Mouse (Mus musculus) Patski (cell line): ENCODE data around the gene Hist1h4j. TPM values are rescaled to one million over a fixed set of nuclear protein-coding genes. Genes with fewer than 3 reads are reported as not detected.
A peak's percentile ranks its signal among the peaks of the same experiment; 100 is the strongest.
"Not testable (repeated sequence)": the region's sequence is repeated elsewhere in the genome, so short reads cannot be mapped to it uniquely, and the experiment has no call there.

Experiments
- ATAC-seq: fragments of 100-300 bp; one replicate; pipeline ENCODE4 v1.8.0; 2021
- CTCF ChIA-PET: fragments of 350-600 bp; sonication (Branson Sonifier 250); formaldehyde crosslinking; loops from one replicate; lab custom pipeline; 2022; ENCODE audit warnings: inconsistent platforms; lab: Charles Lee
- POLR2A ChIA-PET: fragments of 350-600 bp; sonication (Branson Sonifier 250); formaldehyde crosslinking; loops from one replicate; lab custom pipeline; 2022; ENCODE audit warnings: antibody characterized with exemption, inconsistent platforms; lab: Charles Lee
- DNase-seq: peaks from one replicate; pipeline ENCODE4 v3.0.0-alpha.2; 2011; ENCODE audit warnings: low read depth, low spot score
- H3K27me3 ChIP-seq: fragments of 371-371 bp; one replicate; pipeline ENCODE4 v1.5.1; 2021
- CTCF ChIP-seq: fragments of 100-300 bp; IDR thresholded peaks from one replicate; pipeline ENCODE4 v1.5.1; 2021
- in situ Hi-C: fragments of 300-500 bp; cut with MboI; formaldehyde crosslinking; loops from 3 replicates; pipeline ENCODE4 v1.11.1; 2018; ENCODE audit warnings: low pct_unique_long_range_greater_than_20kb, mixed read lengths
- polyA plus RNA-seq: library from polyadenylated mRNA; unstranded; gene quantifications from one replicate; pipeline ENCODE4 v1.2.3, GENCODE M21; 2021

Gene Hist1h4j
- polyA plus RNA-seq, 1 experiment from 2014 or later, result 1.2 TPM

DNA sequence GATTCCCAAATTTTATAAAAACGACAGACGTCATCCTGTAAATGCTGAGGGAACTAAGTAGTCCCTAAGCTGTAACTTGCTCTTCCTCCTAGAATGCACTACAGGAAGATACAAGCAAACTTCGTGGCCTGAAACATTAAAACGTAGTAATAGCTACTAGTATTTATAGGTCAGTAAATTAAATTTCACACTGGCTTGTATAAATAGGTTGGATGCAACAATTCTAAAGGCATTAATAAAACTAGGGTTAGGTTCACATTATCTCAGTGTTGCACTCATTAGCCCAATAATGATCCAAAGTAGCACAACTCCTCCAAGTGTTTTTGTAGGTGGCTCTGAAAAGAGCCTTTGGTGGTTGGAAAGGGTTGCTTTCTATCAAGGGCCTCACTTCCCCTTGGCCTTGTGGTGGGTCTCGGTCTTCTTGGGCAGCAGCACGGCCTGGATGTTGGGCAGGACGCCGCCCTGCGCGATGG, 18.2 kb downstream of the Hist1h4j start:
- DNase-seq (no peak), ATAC-seq (no peak)
- ChIA-PET POLR2A (interaction anchor here (0.6 to 2.2 kb wide), 3 partner anchors 18 to 31 kb away, joined by 4 to 8 read pairs (median 4); partner anchors contain the start of gene Hist1h1b), CTCF (interaction anchor here (1.5 kb wide), 1 partner anchor 33 kb away, joined by 5 read pairs; no protein-coding TSS in a partner anchor)
- no peak for TF ChIP-seq CTCF
- in situ Hi-C loops, result no loop called here
- H3K27me3 ChIP-seq, result no peaks in the 10 kb centered on the region

DNA sequence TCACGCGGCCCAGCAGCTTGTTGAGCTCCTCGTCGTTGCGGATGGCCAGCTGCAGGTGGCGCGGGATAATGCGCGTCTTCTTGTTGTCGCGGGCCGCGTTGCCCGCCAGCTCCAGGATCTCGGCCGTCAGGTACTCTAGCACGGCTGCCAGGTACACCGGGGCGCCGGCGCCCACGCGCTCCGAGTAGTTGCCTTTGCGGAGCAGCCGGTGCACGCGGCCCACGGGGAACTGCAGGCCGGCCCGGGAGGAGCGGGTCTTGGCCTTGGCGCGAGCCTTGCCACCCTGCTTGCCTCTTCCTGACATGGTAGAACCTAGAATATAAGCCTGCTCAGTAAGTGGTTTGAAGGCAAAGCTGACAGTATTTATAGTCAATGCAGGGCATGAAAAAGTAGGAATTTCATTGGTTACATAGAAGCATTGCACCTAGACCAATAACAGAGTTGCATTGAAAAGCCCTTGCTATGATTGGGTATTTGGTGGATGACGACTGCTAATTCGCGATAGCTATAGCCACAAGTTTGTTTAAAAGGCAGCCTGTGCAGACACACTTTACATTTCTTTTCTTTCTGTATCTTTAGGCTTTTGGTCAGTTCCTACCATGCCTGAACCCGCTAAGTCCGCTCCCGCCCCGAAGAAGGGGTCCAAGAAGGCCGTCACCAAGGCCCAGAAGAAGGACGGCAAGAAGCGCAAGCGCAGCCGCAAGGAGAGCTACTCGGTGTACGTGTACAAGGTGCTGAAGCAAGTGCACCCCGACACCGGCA, 18.8 kb downstream of the Hist1h4j start, which contains the start of the genes Hist1h2ak and Hist1h2bn:
Hist1h2ak (minus strand) TSS at position 304 of the 762 bp plus-strand sequence.
Hist1h2bn (plus strand) TSS at position 600 of the 762 bp plus-strand sequence.
- DNase-seq (peak; percentile 87), ATAC-seq (peak; percentile 97)
- CTCF ChIA-PET, H3K27me3 ChIP-seq, in situ Hi-C loops: not testable (repeated sequence)
- peak; percentile 19 for TF ChIP-seq CTCF
- POLR2A ChIA-PET, result interaction anchor here (0.6 to 2.2 kb wide), 3 partner anchors 17 to 31 kb away, joined by 4 to 8 read pairs (median 4); partner anchors contain the start of gene Hist1h1b

DNA sequence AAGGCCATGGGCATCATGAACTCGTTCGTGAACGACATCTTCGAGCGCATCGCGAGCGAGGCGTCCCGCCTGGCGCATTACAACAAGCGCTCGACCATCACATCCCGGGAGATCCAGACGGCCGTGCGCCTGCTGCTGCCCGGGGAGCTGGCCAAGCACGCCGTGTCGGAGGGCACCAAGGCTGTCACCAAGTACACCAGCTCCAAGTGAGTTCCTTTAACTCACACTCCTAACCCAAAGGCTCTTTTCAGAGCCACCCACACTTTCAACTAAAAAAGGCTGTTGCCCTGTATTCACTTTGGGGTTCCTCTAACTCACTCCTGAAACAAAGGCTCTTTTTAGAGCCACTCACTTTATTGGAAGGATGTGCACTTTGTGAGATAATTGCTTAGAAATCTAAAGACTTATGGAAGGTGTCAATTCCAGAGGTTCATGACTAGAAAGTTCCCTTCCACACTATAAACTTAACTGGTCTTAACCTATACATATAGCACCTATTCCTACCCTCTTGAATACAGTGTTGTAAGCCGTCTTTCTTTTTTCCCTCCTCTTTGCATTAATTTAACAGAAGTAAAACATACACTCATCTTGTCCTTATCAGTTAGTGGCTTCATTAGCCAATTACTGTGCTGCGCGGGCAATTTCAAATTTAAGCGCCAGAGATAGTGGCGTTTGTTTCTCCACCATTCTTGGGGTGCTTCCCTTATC, 19.6 kb downstream of the Hist1h4j start:
- H3K27me3 ChIP-seq, DNase-seq, CTCF ChIA-PET, in situ Hi-C loops: not testable (repeated sequence)
- peak; percentile 3 for ATAC-seq
- POLR2A ChIA-PET, result interaction anchor here (1.2 to 2.2 kb wide), 2 partner anchors 26 to 30 kb away, joined by 4 to 8 read pairs; partner anchors contain the start of gene Hist1h1b

DNA sequence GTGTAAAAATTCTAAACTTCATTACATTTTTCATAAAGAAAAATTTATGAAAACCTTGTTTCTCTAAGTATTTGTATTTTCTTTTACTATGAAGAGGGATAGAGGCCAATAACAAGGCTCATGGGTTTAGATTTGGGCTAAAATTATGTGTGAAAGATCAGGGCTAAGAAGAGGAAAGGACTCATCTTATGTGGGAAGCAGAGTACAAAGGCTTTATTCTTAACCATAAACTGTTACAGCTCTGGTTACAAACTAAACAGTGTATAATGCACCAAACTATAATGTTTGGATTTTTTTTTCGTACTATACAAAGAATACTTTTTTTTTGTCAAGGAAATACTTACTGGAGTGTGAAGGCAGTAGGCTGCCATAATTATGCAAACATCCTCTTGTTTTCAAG, 20.8 kb downstream of the Hist1h4j start:
- POLR2A ChIA-PET, result no interaction called here
- ATAC-seq, result no peak

DNA sequence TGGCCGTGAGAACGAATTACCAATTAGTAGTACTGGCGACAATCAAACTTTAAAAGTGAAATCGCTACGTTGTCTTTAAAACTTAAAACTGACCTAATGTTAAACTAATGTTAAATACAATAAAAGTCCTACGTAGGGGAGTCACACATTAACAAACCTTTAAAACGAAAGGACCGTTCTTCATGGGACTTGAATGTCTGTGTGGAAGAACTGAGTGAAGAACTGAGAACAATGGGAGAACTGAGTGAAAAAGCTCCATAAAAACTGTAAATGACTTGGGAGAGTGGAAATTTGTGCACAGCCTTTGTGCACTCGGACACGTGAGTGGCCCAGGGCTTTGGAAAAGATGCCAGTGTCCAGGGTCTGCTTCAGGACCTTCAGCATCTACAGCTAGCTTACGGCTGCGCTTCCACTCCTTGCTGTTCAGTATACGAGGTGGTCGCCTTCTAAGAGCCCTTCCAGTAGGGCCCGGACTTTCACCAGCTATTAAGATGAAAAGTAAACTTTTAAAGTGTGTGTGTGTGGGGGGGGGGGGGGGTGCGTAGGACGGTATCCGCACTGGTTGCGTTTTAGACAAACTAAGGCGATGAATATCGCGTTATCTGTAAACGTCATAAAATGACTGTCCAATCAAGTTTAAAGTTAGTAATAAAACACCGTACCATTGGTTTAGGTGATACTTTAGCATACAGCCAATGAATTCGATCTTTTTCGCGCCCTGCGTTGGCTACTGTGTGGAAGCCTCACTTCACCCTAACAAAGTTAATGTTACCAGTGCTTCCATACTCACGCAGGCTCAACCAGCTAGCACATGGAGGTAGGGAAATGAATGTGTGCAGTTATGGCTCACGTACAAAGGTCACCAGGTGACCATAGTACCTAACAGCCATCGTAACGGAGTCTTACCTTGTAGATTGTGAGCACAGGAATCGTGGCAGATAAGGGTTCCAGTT, 44.2 kb downstream of the Hist1h4j start:
- ATAC-seq (peak; percentile 27), DNase-seq (no peak)
- in situ Hi-C loops, result loop anchor here (25.0 kb wide), 1 partner anchor 1983 kb away; the partner anchor contains the start of genes Hist1h1a, Hist1h2ab, Hist1h3a and Hist1h3b
- TF ChIP-seq CTCF, result no peak
- H3K27me3 ChIP-seq, result no peaks in the 10 kb centered on the region
- CTCF ChIA-PET, result no interaction called here
- POLR2A ChIA-PET, result interaction anchor here (1.2 to 2.7 kb wide), 3 partner anchors 23 to 58 kb away, joined by 3 to 8 read pairs (median 3); partner anchors contain the start of genes Hist1h2ak and Hist1h2bn

More for the DNA sequence above, 20.8 kb downstream of the Hist1h4j start:
- in situ Hi-C loops, result no loop called here
- CTCF ChIA-PET, result no interaction called here
- DNase-seq, result no peak
- H3K27me3 ChIP-seq, result no peaks in the 10 kb centered on the region
- TF ChIP-seq CTCF, result no peak

DNA sequence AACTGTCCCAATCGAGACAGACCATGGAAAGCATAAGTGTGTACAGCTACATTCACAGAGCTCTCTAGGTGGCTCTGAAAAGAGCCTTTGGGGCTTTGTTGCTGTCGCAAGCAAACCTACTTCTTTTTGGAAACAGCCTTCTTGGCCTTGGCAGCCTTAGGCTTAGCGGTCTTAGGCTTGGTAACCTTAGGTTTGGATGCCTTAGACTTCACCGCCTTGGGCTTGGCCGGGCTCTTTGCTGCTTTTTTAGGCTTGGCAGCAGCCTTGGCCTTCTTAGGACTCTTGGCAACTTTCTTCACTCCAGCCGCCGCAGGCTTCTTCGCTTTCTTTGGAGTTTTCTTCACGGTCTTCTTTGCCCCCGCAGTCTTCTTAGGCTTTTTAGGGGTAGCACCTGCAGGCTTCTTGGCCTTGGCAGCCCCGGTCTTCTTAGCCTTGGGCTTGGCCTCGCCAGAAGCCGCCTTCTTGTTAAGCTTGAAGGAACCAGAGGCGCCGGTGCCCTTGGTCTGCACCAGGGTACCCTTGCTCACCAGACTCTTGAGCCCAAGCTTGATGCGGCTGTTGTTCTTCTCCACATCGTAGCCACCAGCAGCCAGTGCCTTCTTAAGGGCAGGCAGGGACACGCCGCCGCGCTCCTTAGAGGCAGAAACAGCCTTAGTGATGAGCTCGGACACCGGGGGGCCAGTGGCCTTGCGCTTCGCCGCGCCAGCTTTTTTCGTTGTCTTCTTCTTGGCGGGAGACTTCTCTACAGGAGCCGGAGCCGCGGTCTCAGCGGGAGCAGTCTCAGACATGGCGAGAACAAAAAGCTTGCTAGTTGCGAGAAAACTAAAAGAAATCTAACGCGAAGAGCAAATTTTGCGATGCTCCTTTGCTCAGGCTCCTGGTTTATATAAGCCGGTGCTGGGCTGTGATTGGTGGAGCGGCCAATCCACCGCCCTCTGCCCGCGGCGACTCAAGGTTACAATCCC, 45.2 kb downstream of the Hist1h4j start, which contains the start of gene Hist1h1b:
Hist1h1b (minus strand) TSS at position 859 of the 965 bp plus-strand sequence.
- POLR2A ChIA-PET, result interaction anchor here (1.2 to 2.7 kb wide), 3 partner anchors 24 to 59 kb away, joined by 3 to 8 read pairs (median 3); partner anchors contain the start of genes Hist1h2ak and Hist1h2bn
- DNase-seq, result no peak
- no peak for TF ChIP-seq CTCF
- in situ Hi-C loops, result loop anchor here (25.0 kb wide), 1 partner anchor 1982 kb away; the partner anchor contains the start of genes Hist1h1a, Hist1h2ab, Hist1h3a and Hist1h3b
- no peaks in the 10 kb centered on the region for H3K27me3 ChIP-seq
- ATAC-seq, result peak; percentile 25
- CTCF ChIA-PET, result interaction anchor here (1.1 kb wide), 1 partner anchor 47 kb away, joined by 3 read pairs; no protein-coding TSS in a partner anchor

DNA sequence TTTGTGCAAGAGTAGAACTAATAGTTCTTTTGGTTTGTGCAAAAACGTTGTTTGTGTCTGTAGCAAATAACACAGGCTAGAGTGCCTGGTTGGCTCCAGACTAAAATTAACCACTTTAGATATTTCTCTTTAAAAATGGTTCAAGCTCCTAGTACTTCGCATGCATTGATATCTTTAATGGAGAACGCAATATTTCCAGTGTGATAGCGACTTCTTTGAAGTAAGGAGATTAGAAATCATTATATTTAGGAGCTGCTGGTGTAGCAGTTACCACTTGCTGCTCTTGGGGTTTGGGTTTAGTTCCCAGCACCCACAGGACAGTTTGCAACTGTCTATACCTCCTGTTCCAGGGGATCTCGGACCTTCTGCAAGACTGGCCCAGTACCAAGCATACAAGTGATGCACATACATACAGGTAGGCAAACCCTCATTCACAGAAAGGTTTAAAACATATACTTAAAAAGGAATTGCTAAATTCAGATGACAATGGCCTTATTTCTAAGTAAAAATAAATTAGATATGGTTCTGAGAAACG, 46.2 kb downstream of the Hist1h4j start:
- in situ Hi-C loops, result loop anchor here (25.0 kb wide), 1 partner anchor 1981 kb away; the partner anchor contains the start of genes Hist1h1a, Hist1h2ab, Hist1h3a and Hist1h3b
- no peak for ATAC-seq
- DNase-seq, result no peak

DNA sequence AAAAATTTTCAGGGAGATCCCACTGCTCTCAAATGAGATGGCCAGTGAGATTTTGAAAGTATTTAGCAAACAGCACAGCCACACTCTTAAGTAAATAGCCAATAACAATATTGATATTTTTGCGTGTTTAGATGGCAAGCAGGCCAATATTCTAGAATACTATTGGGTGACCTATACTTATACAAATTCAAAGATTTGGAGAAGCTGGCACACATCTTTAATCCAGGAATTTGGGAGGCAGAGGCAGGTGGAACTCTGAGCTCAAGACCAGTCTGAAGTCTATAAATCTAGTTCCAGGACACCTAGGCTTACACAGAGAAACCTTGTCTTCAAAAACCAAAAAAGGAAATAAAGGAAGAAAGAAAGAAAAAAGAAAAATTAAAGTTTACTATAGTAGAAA, 46.8 kb downstream of the Hist1h4j start:
- CTCF ChIA-PET, result no interaction called here
- in situ Hi-C loops, result loop anchor here (25.0 kb wide), 1 partner anchor 1981 kb away; the partner anchor contains the start of genes Hist1h1a, Hist1h2ab, Hist1h3a and Hist1h3b
- no peak for DNase-seq

More for the DNA sequence above, 46.2 kb downstream of the Hist1h4j start:
- TF ChIP-seq CTCF, result no peak
- CTCF ChIA-PET, result interaction anchor here (1.1 kb wide), 1 partner anchor 45 kb away, joined by 3 read pairs; no protein-coding TSS in a partner anchor
- POLR2A ChIA-PET, result interaction anchor here (2.7 kb wide), 1 partner anchor 28 kb away, joined by 8 read pairs; the partner anchor contains the start of genes Hist1h2ak and Hist1h2bn
- no peaks in the 10 kb centered on the region for H3K27me3 ChIP-seq

DNA sequence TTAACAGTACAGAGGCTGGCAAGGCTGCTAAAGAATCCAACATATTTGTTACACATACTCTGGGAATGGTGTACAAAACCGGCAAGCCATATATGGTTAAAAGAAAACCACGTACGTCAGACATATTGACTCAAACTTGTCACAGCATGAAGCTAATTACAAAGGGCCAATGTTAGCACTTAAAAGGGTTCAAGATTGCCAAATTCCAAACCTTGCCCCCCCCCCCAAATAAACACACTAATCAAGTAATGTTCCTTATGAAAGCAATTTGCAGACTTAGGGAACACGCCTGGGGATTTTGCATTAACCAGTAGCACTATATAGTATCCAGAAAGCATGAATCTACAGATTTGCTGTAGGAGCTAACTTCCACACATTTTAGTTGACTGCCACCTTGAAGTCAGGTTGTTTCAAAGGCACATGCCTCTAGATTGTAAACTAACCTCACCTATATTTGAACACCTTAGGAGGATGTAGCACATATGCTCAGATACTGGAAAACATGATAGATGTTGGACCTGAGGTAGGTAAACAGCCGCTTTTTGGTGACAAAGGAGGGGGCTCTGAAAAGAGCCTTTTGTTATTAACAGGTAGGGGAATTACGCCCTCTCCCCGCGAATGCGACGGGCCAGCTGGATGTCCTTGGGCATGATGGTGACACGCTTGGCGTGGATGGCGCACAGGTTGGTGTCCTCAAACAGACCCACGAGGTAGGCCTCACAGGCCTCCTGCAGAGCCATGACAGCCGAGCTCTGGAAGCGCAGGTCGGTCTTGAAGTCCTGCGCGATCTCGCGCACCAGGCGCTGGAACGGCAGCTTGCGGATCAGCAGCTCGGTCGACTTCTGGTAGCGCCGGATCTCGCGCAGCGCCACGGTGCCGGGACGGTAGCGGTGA, 47.7 kb downstream of the Hist1h4j start:
- CTCF ChIA-PET, H3K27me3 ChIP-seq, DNase-seq, ATAC-seq: not testable (repeated sequence)
- in situ Hi-C loops, result loop anchor here (25.0 kb wide), 1 partner anchor 1980 kb away; the partner anchor contains the start of genes Hist1h1a, Hist1h2ab, Hist1h3a and Hist1h3b
- POLR2A ChIA-PET, result interaction anchor here (0.6 kb wide), 1 partner anchor 1804 kb away, joined by 3 read pairs; no protein-coding TSS in a partner anchor

More for the DNA sequence above, 46.8 kb downstream of the Hist1h4j start:
- no peak for ATAC-seq
- no peaks in the 10 kb centered on the region for H3K27me3 ChIP-seq
- POLR2A ChIA-PET, result interaction anchor here (2.7 kb wide), 1 partner anchor 29 kb away, joined by 8 read pairs; the partner anchor contains the start of genes Hist1h2ak and Hist1h2bn
- no peak for TF ChIP-seq CTCF
